Mouse (Mus musculus) liver, embryonic 16.5 days (tissue): ENCODE measurements at regions not wholly inside any gene's neighbourhood (a gene's known extent, or its start where the extent isn't known, plus 50 kb on each side); places are given as distances from the start of the nearest gene placed in this dataset.

ENCODE experiments used
- ATAC-seq: fragments of 200-750 bp; cut with Nextera tagmentation; 2 replicates; pipeline ENCODE4 v1.8.0; 2017; ENCODE audit warnings: low read depth, mild to moderate bottlenecking, moderate number of reproducible peaks, moderate library complexity
- H3K27ac ChIP-seq: fragments of 300-500 bp; sonication (generic); 2 replicates; pipeline ENCODE4 v1.5.1; 2014; ENCODE audit warnings: mild to moderate bottlenecking, low read length
- H3K27me3 ChIP-seq: fragments of 300-500 bp; sonication (generic); 2 replicates; pipeline ENCODE4 v1.6.1; 2014; ENCODE audit warnings: low read depth, low read length, mixed read lengths; ENCODE audit not compliant: control insufficient read depth, insufficient read depth
- H3K36me3 ChIP-seq: fragments of 300-500 bp; sonication (generic); 2 replicates; pipeline ENCODE4 v1.6.1; 2014; ENCODE audit warnings: mild to moderate bottlenecking; ENCODE audit not compliant: control insufficient read depth, insufficient read depth
- H3K4me1 ChIP-seq: fragments of 300-500 bp; sonication (generic); 2 replicates; pipeline ENCODE4 v1.6.1; 2014; ENCODE audit warnings: low read depth, low read length, mixed read lengths; ENCODE audit not compliant: control insufficient read depth
- H3K4me2 ChIP-seq: fragments of 300-500 bp; sonication (generic); 2 replicates; pipeline ENCODE4 v1.6.1; 2014; ENCODE audit warnings: low read depth, low read length, mixed read lengths
- H3K4me3 ChIP-seq: fragments of 300-500 bp; sonication (generic); 2 replicates; pipeline ENCODE4 v1.5.1; 2014; ENCODE audit warnings: low read depth, mild to moderate bottlenecking, low read length
- H3K9ac ChIP-seq: fragments of 300-500 bp; sonication (generic); 2 replicates; pipeline ENCODE4 v1.6.1; 2014; ENCODE audit warnings: low read depth, low read length
- H3K9me3 ChIP-seq: fragments of 300-500 bp; sonication (generic); replicated peaks from 2 replicates; pipeline ENCODE4 v1.6.1; 2016; ENCODE audit warnings: low read length; ENCODE audit not compliant: control insufficient read depth
- WGBS: fragments of 180-500 bp; shearing (Covaris S2); extraction: QIAGEN DNeasy Blood & Tissue Kit; methylation state at CpG from one replicate; pipeline ENCODE4 v1.1.7; 2014; ENCODE audit not compliant: insufficient replicate concordance; 5-methylcytosine and 5-hydroxymethylcytosine counted together

- ATAC-seq = no peak
- H3K27me3 ChIP-seq = no peaks in the 10 kb centered on the region
- H3K27ac ChIP-seq = no peak overlapping the region
- H3K4me1 ChIP-seq = no peaks in the 10 kb centered on the region; the same call in 1 of the 2 replicates
- no peaks in the 10 kb centered on the region for H3K36me3 ChIP-seq
- H3K4me3 ChIP-seq = no peak overlapping the region
- no peak overlapping the region for H3K4me2 ChIP-seq
- WGBS = 57% methylated on average over 10 of the region's 10 CpGs
- no peaks in the 10 kb centered on the region for H3K9me3 ChIP-seq
- no peak overlapping the region for H3K9ac ChIP-seq
Measured at GRCm38 (mm10) chr6:117422846-117423573, 254.7 kb downstream of the Cxcl12 start.

DNA sequence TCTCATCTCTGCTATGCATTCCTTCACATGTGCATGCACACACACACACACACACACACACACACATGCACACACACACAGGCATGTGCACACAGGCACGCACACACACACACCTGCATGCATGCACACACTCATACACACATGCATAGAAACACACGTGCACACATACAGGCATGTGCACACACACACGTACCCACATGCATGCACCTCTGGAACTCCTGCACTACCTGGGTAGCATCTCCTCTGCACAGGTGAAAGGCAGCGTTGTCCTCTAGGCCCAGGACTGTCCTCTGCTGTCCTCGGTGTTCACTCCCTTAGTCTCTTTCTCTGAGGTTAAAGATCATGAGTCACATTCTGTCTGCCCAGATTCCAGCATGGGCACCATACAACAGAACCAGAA lies 258.0 kb downstream of the Cxcl12 start:
- Histone ChIP-seq H3K27me3 (no peaks in the 10 kb centered on the region), H3K4me1 (no peaks in the 10 kb centered on the region; the same call in 1 of the 2 replicates), H3K9me3 (no peaks in the 10 kb centered on the region), H3K4me2 (no peak overlapping the region), H3K27ac (no peak overlapping the region), H3K36me3 (no peaks in the 10 kb centered on the region), H3K9ac (no peak overlapping the region), H3K4me3 (no peak overlapping the region)
- 70% methylated on average over 5 of the region's 5 CpGs for WGBS
- ATAC-seq = no peak

DNA sequence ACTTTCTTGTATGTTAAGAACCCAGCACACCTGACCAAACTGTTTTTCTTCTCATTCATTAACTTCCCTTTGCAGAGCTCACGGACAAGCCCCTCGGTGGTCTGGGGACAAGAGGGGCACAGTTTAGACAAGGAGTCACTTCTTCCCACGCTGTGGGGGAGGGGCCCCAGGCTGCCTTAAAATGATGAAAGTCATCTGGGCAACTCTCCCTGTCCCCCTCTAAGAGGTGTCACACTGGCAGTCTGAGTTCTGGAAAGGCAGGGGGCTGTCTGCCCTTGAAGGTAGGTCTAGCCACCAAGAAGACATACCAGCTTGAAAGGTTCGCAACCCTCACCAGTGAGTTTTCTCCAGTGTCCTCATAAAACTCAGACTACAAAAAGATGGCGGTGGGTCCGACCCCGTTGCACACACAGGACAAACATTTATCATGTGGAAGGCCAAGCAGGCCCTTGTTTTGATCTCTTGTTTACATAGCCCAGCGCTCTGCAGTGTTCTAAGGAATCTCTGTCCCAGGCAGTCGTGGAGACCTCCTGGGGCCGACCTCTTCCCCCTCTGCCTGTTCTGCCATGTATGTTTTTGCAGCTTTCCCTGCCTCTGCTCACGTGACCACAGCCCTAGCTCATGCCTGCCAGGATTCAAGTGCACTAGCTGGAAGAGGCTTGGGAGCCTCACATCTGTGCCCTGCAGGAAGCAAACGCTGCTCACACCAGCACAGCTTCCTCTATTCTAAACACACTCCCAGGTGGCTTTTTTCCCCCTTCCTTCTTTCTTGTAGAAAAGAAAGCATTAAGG lies 259.2 kb downstream of the Cxcl12 start:
- Histone ChIP-seq H3K4me3 (no peak overlapping the region), H3K27me3 (no peaks in the 10 kb centered on the region), H3K4me2 (no peak overlapping the region), H3K9ac (no peak overlapping the region), H3K9me3 (no peaks in the 10 kb centered on the region), H3K4me1 (no peaks in the 10 kb centered on the region; the same call in 1 of the 2 replicates), H3K36me3 (no peaks in the 10 kb centered on the region), H3K27ac (no peak overlapping the region)
- WGBS = 20% methylated on average over 12 of the region's 12 CpGs
- ATAC-seq = no peak

DNA sequence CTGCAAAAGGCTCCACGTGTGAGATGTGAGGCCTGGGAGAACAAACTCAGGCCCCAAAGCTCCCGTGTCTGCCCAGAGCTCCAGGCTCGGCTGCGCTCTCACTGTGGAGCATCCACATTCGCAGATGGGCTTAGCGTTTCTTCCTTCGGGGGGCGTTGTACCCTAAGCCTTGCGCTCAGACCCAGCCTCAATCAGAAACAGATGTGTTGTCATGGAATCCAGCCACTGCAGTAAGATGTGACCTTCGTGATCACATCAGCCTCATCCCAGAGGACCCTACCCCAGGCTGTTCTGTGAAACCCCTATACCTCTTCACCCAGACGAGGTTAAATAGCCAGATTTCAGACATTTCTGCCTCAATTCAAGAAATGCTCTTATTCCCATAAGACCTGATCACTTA lies 260.1 kb downstream of the Cxcl12 start:
- Histone ChIP-seq H3K4me1 (no peaks in the 10 kb centered on the region; the same call in 1 of the 2 replicates), H3K9me3 (no peaks in the 10 kb centered on the region), H3K36me3 (no peaks in the 10 kb centered on the region), H3K27ac (no peak overlapping the region), H3K4me3 (no peak overlapping the region), H3K9ac (no peak overlapping the region), H3K27me3 (no peaks in the 10 kb centered on the region), H3K4me2 (no peak overlapping the region)
- WGBS = 69% methylated on average over 11 of the region's 11 CpGs
- ATAC-seq = no peak

DNA sequence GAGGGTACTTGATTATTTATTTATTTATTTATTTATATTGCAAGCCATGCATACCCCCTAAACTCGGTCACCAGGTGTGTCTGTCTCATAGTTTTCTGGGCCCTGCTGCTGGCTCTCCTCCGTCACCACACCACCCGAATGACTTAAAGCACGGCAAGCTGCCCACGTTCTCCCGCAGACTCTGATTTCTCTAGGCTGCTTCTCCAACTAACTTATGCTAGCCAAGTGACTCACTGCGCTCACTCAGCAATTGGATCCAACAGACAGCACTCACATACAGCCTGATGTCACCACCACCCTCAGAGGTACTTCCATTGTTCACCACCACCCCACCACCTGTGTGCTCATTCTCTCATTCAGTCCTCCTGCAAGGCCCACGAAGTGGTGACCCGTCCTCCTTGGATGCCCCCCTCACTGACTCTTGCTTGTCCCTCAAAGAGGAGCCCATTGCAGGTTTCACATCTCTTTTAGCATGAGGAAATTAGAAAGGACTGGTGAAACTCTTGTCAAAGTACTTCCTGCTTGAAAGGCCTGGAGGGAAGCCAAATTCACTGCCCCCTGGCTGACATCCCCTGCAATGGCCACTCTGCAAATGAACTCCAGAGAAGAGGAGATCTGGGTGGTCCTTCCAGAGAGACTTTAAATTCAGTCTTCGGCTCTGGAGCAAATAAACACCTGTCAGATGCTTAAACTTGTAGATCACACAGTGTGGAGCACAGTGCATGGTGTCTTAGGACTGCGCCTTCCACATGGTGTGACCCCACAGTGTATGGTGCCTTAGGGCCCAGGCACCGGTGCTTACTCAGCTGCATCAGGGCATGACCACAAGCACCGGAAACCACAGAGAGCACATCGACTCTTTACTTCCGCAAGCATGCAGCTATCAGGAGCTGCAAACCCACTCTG lies 262.8 kb downstream of the Cxcl12 start:
- ATAC-seq = peak; percentile 51
- H3K4me1 ChIP-seq = no peaks in the 10 kb centered on the region; the same call in 1 of the 2 replicates
- no peak overlapping the region for H3K9ac ChIP-seq
- WGBS = 45% methylated on average over 15 of the region's 15 CpGs
- H3K9me3 ChIP-seq = no peaks in the 10 kb centered on the region
- H3K36me3 ChIP-seq = no peaks in the 10 kb centered on the region
- H3K27ac ChIP-seq = no peak overlapping the region
- no peaks in the 10 kb centered on the region for H3K27me3 ChIP-seq
- no peak overlapping the region for H3K4me2 ChIP-seq
- H3K4me3 ChIP-seq = no peak overlapping the region

DNA sequence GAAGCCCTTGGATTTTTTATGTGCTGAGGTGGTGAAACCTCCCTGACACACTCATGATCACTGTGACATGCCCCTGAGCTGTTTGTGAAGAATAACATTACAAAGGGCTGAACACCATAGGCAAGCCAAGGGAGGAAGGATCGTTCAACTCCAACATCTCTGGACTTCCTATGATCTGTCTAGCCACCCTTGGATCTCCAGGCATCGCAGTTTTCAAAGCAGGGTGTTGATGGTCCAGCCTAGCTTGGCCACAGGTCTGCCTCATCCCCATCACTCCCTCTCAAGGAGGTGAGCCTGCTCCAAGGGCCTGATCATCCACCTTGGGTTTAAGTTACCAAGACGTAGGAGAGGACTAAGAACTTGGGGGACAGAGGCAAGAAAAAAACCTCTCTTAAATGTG lies 268.5 kb downstream of the Cxcl12 start:
- Histone ChIP-seq H3K4me1 (no peaks in the 10 kb centered on the region), H3K27me3 (no peaks in the 10 kb centered on the region), H3K4me3 (no peak overlapping the region), H3K9me3 (no peaks in the 10 kb centered on the region), H3K36me3 (no peaks in the 10 kb centered on the region), H3K4me2 (no peak overlapping the region), H3K27ac (no peak overlapping the region), H3K9ac (no peak overlapping the region)
- 43% methylated on average over 3 of the region's 3 CpGs for WGBS
- ATAC-seq = no peak

GRCm38 (mm10) chr6:117437411-117438101 lies 269.2 kb downstream of the Cxcl12 start:
- Histone ChIP-seq H3K27ac (no peak overlapping the region), H3K4me1 (no peaks in the 10 kb centered on the region), H3K9ac (no peak overlapping the region), H3K9me3 (no peaks in the 10 kb centered on the region), H3K36me3 (no peaks in the 10 kb centered on the region), H3K27me3 (no peaks in the 10 kb centered on the region), H3K4me3 (no peak overlapping the region), H3K4me2 (no peak overlapping the region)
- no peak for ATAC-seq
- 38% methylated on average over 10 of the region's 10 CpGs for WGBS

DNA sequence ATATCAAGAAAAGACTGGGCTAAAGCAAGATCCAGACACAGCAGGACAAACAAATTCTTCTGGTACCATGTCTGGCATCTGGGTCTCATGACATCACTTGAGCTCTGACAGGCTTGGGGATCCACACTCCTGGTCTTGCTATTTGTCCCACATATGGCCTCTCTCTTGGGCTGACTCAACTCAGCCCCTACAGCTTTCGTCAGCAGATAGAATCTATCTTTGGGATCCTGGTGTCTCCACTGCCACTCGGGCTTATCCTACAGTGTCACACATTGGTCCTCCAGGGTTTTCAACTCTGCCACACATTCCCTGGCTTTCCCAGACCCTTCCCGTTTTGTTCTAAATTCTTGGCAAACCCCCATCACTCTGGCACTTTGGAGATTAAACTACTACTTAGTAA lies 280.3 kb downstream of the Cxcl12 start:
- H3K27ac ChIP-seq = no peak overlapping the region
- WGBS = 54% methylated on average over 3 of the region's 3 CpGs
- no peak for ATAC-seq
- no peaks in the 10 kb centered on the region for H3K27me3 ChIP-seq
- H3K9me3 ChIP-seq = no peaks in the 10 kb centered on the region
- no peaks in the 10 kb centered on the region for H3K36me3 ChIP-seq
- H3K4me2 ChIP-seq = no peak overlapping the region
- no peaks in the 10 kb centered on the region for H3K4me1 ChIP-seq
- no peak overlapping the region for H3K9ac ChIP-seq
- H3K4me3 ChIP-seq = no peak overlapping the region
